Mouse (Mus musculus): ENCODE data around the gene Efemp1. TPM values are rescaled to one million over a fixed set of nuclear protein-coding genes. Genes with fewer than 3 reads are reported as not detected.

Efemp1 gene
- total RNA-seq, 2 experiments from 2014 or later: 8.2 to 11.3 TPM

- Histone ChIP-seq H3K4me3 (no peak overlapping the region), H3K27ac (no peak overlapping the region)
- no peak for DNase-seq (ENCODE audit: low spot score in 2 of 2)
- TF ChIP-seq CTCF (conservative IDR thresholded peaks at IDR 0.05): no peak
Measured at GRCm38 (mm10) chr11:28881381-28881976, 28.5 kb downstream of the Efemp1 start.

GRCm38 (mm10) chr11:28883106-28883505 is 30.1 kb downstream of the Efemp1 start:
- no peak for DNase-seq (ENCODE audit: low spot score in 2 of 2)
- H3K4me3 ChIP-seq: no peak overlapping the region
- no peak for TF ChIP-seq CTCF (conservative IDR thresholded peaks at IDR 0.05)
- no peak overlapping the region for H3K27ac ChIP-seq

- no peak for DNase-seq (ENCODE audit: low spot score in 2 of 2)
- Histone ChIP-seq H3K4me3 (no peak overlapping the region), H3K27ac (no peak overlapping the region)
- TF ChIP-seq CTCF (conservative IDR thresholded peaks at IDR 0.05): no peak
Measured at GRCm38 (mm10) chr11:28889538-28889937, 36.5 kb downstream of the Efemp1 start.

GRCm38 (mm10) chr11:28891515-28891914 is 38.5 kb downstream of the Efemp1 start:
- no peak for DNase-seq (ENCODE audit: low spot score in 2 of 2)
- TF ChIP-seq CTCF (conservative IDR thresholded peaks at IDR 0.05): no peak
- no peak overlapping the region for H3K4me3 ChIP-seq
- H3K27ac ChIP-seq: no peak overlapping the region

- TF ChIP-seq CTCF (conservative IDR thresholded peaks at IDR 0.05): no peak
- DNase-seq (ENCODE audit: low spot score in 2 of 2): no peak
Measured at GRCm38 (mm10) chr11:28899420-28899819, 46.4 kb downstream of the Efemp1 start.

GRCm38 (mm10) chr11:28904596-28904995 is 51.6 kb downstream of the Efemp1 start:
- no peak overlapping the region for H3K27ac ChIP-seq
- H3K4me3 ChIP-seq: no peak overlapping the region
- no peak for TF ChIP-seq CTCF (conservative IDR thresholded peaks at IDR 0.05)
- DNase-seq (ENCODE audit: low spot score in 2 of 2): no peak

More at GRCm38 (mm10) chr11:28899420-28899819, 46.4 kb downstream of the Efemp1 start:
- Histone ChIP-seq H3K4me3 (no peak overlapping the region), H3K27ac (no peak overlapping the region)

- DNase-seq (ENCODE audit: low spot score in 2 of 2): no peak
- H3K27ac ChIP-seq: no peak overlapping the region
- H3K4me3 ChIP-seq: no peak overlapping the region
- no peak for TF ChIP-seq CTCF (conservative IDR thresholded peaks at IDR 0.05)
Measured at GRCm38 (mm10) chr11:28906288-28906687, 53.3 kb downstream of the Efemp1 start.

GRCm38 (mm10) chr11:28908908-28909545 is 56.0 kb downstream of the Efemp1 start:
- Histone ChIP-seq H3K4me3 (no peak overlapping the region), H3K27ac (no peak overlapping the region)
- no peak for TF ChIP-seq CTCF (conservative IDR thresholded peaks at IDR 0.05)
- DNase-seq (ENCODE audit: low spot score in 2 of 2): no peak

GRCm38 (mm10) chr11:28912469-28913138 is 59.6 kb downstream of the Efemp1 start:
- H3K27ac ChIP-seq: no peak overlapping the region
- TF ChIP-seq CTCF (conservative IDR thresholded peaks at IDR 0.05): no peak
- H3K4me3 ChIP-seq: no peak overlapping the region
- DNase-seq (ENCODE audit: low spot score in 2 of 2): no peak

GRCm38 (mm10) chr11:28934449-28934848 is 81.4 kb downstream of the Efemp1 start:
- H3K27ac ChIP-seq: no peak overlapping the region
- TF ChIP-seq CTCF (conservative IDR thresholded peaks at IDR 0.05): peak; percentile 32
- no peak overlapping the region for H3K4me3 ChIP-seq
- no peak for DNase-seq (ENCODE audit: low spot score in 2 of 2)

GRCm38 (mm10) chr11:28939651-28940050 is 86.6 kb downstream of the Efemp1 start:
- no peak for DNase-seq (ENCODE audit: low spot score in 2 of 2)
- H3K27ac ChIP-seq: no peak overlapping the region

GRCm38 (mm10) chr11:28951586-28952210 is 98.7 kb downstream of the Efemp1 start:
- no peak overlapping the region for H3K4me3 ChIP-seq

More at GRCm38 (mm10) chr11:28939651-28940050, 86.6 kb downstream of the Efemp1 start:
- H3K4me3 ChIP-seq: no peak overlapping the region
- no peak for TF ChIP-seq CTCF (conservative IDR thresholded peaks at IDR 0.05)

GRCm38 (mm10) chr11:28954673-28955304 is 101.8 kb downstream of the Efemp1 start:
- H3K27ac ChIP-seq: no peak overlapping the region
- TF ChIP-seq CTCF (conservative IDR thresholded peaks at IDR 0.05): no peak
- peak in 1 of 2 experiments; percentile 3 for DNase-seq (ENCODE audit: low spot score in 2 of 2)
- no peak overlapping the region for H3K4me3 ChIP-seq

More at GRCm38 (mm10) chr11:28951586-28952210, 98.7 kb downstream of the Efemp1 start:
- DNase-seq (ENCODE audit: low spot score in 2 of 2): no peak
- TF ChIP-seq CTCF (conservative IDR thresholded peaks at IDR 0.05): no peak
- H3K27ac ChIP-seq: no peak overlapping the region
